Mouse (Mus musculus): ENCODE measurements around the gene Pitx1.

Pitx1 gene

GRCm38 (mm10) chr13:55836142-55836625, at the start of gene Pitx1:
Pitx1 (minus strand) TSS chr13:55836192.
- DNase-seq: no peak

GRCm38 (mm10) chr13:55881431-55882202, 45.6 kb upstream of the Pitx1 start:
- no peak for DNase-seq

GRCm38 (mm10) chr13:55878353-55878752, 42.4 kb upstream of the Pitx1 start:
- DNase-seq: no peak

- no peak for DNase-seq
These were observed 35.4 kb upstream of the Pitx1 start for GRCm38 (mm10) chr13:55871410-55871809.

- no peak for DNase-seq
These were observed 34.0 kb upstream of the Pitx1 start for GRCm38 (mm10) chr13:55870001-55870400.

GRCm38 (mm10) chr13:55867540-55868103, 31.6 kb upstream of the Pitx1 start:
- DNase-seq: no peak

- DNase-seq: no peak
These were observed 24.5 kb upstream of the Pitx1 start for GRCm38 (mm10) chr13:55860483-55860882.

- DNase-seq: no peak
These were observed 22.5 kb upstream of the Pitx1 start for GRCm38 (mm10) chr13:55858463-55858862.

GRCm38 (mm10) chr13:55855793-55856192, 19.8 kb upstream of the Pitx1 start:
- DNase-seq: no peak

- no peak for DNase-seq
These were observed 16.2 kb upstream of the Pitx1 start for GRCm38 (mm10) chr13:55852205-55852604.

- DNase-seq: no peak
These were observed 14.7 kb upstream of the Pitx1 start for GRCm38 (mm10) chr13:55850726-55851125.

- no peak for DNase-seq
These were observed 12.7 kb upstream of the Pitx1 start for GRCm38 (mm10) chr13:55848604-55849190.

- no peak for DNase-seq
These were observed 11.8 kb upstream of the Pitx1 start for GRCm38 (mm10) chr13:55847805-55848204.

- no peak for DNase-seq
These were observed 7.7 kb upstream of the Pitx1 start for GRCm38 (mm10) chr13:55843700-55844099.

GRCm38 (mm10) chr13:55840223-55840622, 4.2 kb upstream of the Pitx1 start:
- DNase-seq: no peak

- no peak for DNase-seq
These were observed 1.1 kb upstream of the Pitx1 start for GRCm38 (mm10) chr13:55836786-55837780.

GRCm38 (mm10) chr13:55835548-55836097, 369 bp downstream of the Pitx1 start:
- DNase-seq: no peak

- DNase-seq: no peak
These were observed 1.3 kb downstream of the Pitx1 start for GRCm38 (mm10) chr13:55834667-55835066.

- no peak for DNase-seq
These were observed 2.1 kb downstream of the Pitx1 start for GRCm38 (mm10) chr13:55833921-55834320.

GRCm38 (mm10) chr13:55832602-55833001, 3.4 kb downstream of the Pitx1 start:
- no peak for DNase-seq

GRCm38 (mm10) chr13:55831722-55832160, 4.3 kb downstream of the Pitx1 start:
- no peak for DNase-seq
